Mouse (Mus musculus) myocyte (in vitro differentiated cells): Measurements from ENCODE around the gene Epb42. TPM values are rescaled to one million over a fixed set of nuclear protein-coding genes. Genes with fewer than 3 reads are reported as not detected.
"Not testable (repeated sequence)": the region's sequence is repeated elsewhere in the genome, so short reads cannot be mapped to it uniquely, and the experiment has no call there.

ENCODE experiments used
- H3K27me3 ChIP-seq: one replicate; pipeline ENCODE4 v1.6.1; 2011; ENCODE audit not compliant: control insufficient read depth, insufficient read depth, insufficient read length
- H3K36me3 ChIP-seq: one replicate; pipeline ENCODE4 v1.6.1; 2011; ENCODE audit not compliant: control insufficient read depth, insufficient read depth
- H3K4me2 ChIP-seq: one replicate; pipeline ENCODE4 v1.6.1; 2011; ENCODE audit warnings: low read depth, control low read depth
- H3K4me3 ChIP-seq: one replicate; pipeline ENCODE4 v1.5.1; 2011; ENCODE audit warnings: mild to moderate bottlenecking, control low read depth, moderate library complexity
- H3K79me2 ChIP-seq: one replicate; pipeline ENCODE4 v1.6.1; 2011; ENCODE audit not compliant: control insufficient read depth, insufficient read depth
- H3ac ChIP-seq: one replicate; pipeline ENCODE4 v1.6.1; 2011; ENCODE audit not compliant: control insufficient read depth, insufficient read length
- CEBPB ChIP-seq: IDR thresholded peaks from 2 replicates; pipeline ENCODE4 v1.6.1; 2011; ENCODE audit warnings: mild to moderate bottlenecking, moderate library complexity; ENCODE audit not compliant: poor library complexity, insufficient read depth, severe bottlenecking
- E2F4 ChIP-seq: IDR thresholded peaks from one replicate; pipeline ENCODE4 v1.6.1; 2011; ENCODE audit warnings: mild to moderate bottlenecking, control low read depth, moderate library complexity; ENCODE audit not compliant: insufficient read depth
- MAX ChIP-seq: IDR thresholded peaks from one replicate; pipeline ENCODE4 v1.6.1; 2011; ENCODE audit warnings: low read depth, mild to moderate bottlenecking, control low read depth
- MYOD1 ChIP-seq, 3 experiments: IDR thresholded peaks; one replicate each; pipeline ENCODE4 v1.6.1; 2011; ENCODE audit warnings: control low read depth in 2 of 3, low read depth in 2 of 3, mild to moderate bottlenecking in 2 of 3, moderate library complexity in 1 of 3; ENCODE audit not compliant: insufficient read length in 2 of 3, control insufficient read depth in 1 of 3
- MYOG ChIP-seq, 3 experiments: IDR thresholded peaks; one replicate each; pipeline ENCODE4 v1.6.1; 2011; ENCODE audit warnings: control low read depth in 2 of 3, low read depth in 2 of 3, mild to moderate bottlenecking in 2 of 3; ENCODE audit not compliant: insufficient read length in 2 of 3, control insufficient read depth in 1 of 3, insufficient read depth in 1 of 3
- POLR2A ChIP-seq: IDR thresholded peaks from one replicate; pipeline ENCODE4 v1.6.1; 2011; ENCODE audit warnings: low read depth, mild to moderate bottlenecking, control low read depth, moderate library complexity; ENCODE audit not compliant: insufficient read length
- POLR2AphosphoS2 ChIP-seq: IDR thresholded peaks from one replicate; pipeline ENCODE4 v1.6.1; 2011; ENCODE audit warnings: low read depth, control low read depth; ENCODE audit not compliant: insufficient read length
- REST ChIP-seq: IDR thresholded peaks from one replicate; pipeline ENCODE4 v1.6.1; 2011; ENCODE audit warnings: mild to moderate bottlenecking, control low read depth, moderate library complexity; ENCODE audit not compliant: insufficient read depth, insufficient read length
- SRF ChIP-seq: IDR thresholded peaks from one replicate; pipeline ENCODE4 v1.6.1; 2011; ENCODE audit warnings: low read depth; ENCODE audit not compliant: control insufficient read depth, insufficient read length
- TCF12 ChIP-seq: IDR thresholded peaks from one replicate; pipeline ENCODE4 v1.6.1; 2011; ENCODE audit warnings: mild to moderate bottlenecking, control low read depth; ENCODE audit not compliant: poor library complexity, insufficient read depth, severe bottlenecking
- TCF3 ChIP-seq: IDR thresholded peaks from one replicate; pipeline ENCODE4 v1.6.1; 2011; ENCODE audit warnings: low read depth, control low read depth; ENCODE audit not compliant: insufficient read length
- USF1 ChIP-seq: IDR thresholded peaks from one replicate; pipeline ENCODE4 v1.6.1; 2011; ENCODE audit warnings: low read depth, mild to moderate bottlenecking, control low read depth, moderate library complexity
- polyA plus RNA-seq: library from polyadenylated mRNA; unstranded; fragments of >200 nt; fragmentation: generic; extraction: Trizol; gene quantifications from one replicate; pipeline ENCODE4 v1.2.1, GENCODE M21; 2012; ENCODE audit warnings: missing spikeins

Epb42 gene
- polyA plus RNA-seq, 1 experiment, result not detected

DNA sequence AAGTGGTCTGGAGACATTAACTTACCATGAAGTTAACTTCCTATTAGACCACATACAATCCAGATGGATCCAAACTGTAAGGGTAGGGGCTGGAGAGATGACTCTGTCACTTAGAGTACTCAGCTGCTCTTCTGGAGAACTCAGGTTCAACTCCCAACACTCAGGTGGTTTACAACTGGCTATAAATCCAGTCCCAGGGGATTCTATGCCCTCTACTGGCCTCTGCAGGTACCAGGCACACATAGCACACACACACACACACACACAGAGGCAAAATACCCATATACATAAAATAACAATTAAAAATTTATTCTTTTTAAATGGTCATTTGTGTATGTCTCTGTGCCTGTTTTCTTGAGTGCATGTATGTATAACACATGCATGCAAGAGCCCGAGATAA, 2.5 kb upstream of the Epb42 start:
- no peak overlapping the region for H3ac ChIP-seq
- no peak overlapping the region for H3K4me3 ChIP-seq
- no peaks in the 10 kb centered on the region for H3K79me2 ChIP-seq
- no peak overlapping the region for H3K4me2 ChIP-seq
- no peaks in the 10 kb centered on the region for H3K27me3 ChIP-seq
- TF ChIP-seq POLR2A (no peak), E2F4 (no peak), CEBPB (no peak), POLR2AphosphoS2 (no peak), MYOD1 (IDR thresholded peaks at IDR 0.05; ENCODE audit: control insufficient read depth in 1 of 3, insufficient read length in 2 of 3, low read depth in 2 of 3) (no peak), TCF12 (no peak), USF1 (no peak), MYOG (IDR thresholded peaks at IDR 0.05; ENCODE audit: control insufficient read depth in 1 of 3, insufficient read depth in 1 of 3, insufficient read length in 2 of 3, low read depth in 2 of 3) (no peak), TCF3 (no peak), MAX (no peak), SRF (no peak)
- H3K36me3 ChIP-seq, result no peaks in the 10 kb centered on the region

DNA sequence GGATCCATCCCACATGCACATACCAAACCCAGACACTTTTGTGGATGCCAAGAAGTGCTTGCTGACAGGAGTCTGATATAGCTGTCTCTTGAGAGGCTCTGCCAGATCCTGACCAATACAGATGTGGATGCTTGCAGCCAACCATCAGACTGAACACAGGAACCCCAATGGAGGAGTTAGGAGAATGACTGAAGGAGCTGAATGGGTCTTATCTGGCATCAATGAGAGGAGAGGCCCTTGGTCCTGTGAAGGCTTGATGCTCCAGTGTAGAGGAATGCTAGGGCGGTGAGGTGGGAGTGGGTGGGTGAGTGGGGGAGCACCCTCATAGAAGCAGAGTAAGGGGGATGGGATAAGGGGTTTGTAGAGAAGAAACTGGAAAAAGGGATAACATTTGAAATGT, 2.0 kb upstream of the Epb42 start:
- not testable (repeated sequence) for H3ac ChIP-seq, H3K27me3 ChIP-seq, H3K4me3 ChIP-seq, H3K36me3 ChIP-seq, H3K4me2 ChIP-seq, H3K79me2 ChIP-seq

DNA sequence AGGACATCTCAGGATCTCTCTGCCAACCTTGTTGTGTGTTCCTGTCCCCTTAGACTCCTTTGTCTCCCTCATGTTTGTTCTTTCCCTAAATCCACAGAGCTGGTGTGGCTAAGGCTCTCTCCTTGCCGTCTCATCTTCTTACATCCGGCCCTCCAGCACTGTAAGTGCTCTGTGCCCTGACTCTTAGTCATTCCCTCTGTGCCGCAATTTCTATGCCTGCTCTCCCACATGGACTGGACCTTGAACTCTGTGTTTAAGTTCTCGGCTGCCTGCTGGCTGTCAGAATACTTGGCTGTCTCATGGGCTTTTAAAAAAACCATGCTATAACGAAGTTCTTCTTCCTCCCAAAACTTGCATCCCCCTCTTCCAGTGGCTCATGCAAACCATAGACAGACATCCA, 14.0 kb downstream of the Epb42 start:
- peaks cover 21% of the 10 kb centered on the region for H3K27me3 ChIP-seq

DNA sequence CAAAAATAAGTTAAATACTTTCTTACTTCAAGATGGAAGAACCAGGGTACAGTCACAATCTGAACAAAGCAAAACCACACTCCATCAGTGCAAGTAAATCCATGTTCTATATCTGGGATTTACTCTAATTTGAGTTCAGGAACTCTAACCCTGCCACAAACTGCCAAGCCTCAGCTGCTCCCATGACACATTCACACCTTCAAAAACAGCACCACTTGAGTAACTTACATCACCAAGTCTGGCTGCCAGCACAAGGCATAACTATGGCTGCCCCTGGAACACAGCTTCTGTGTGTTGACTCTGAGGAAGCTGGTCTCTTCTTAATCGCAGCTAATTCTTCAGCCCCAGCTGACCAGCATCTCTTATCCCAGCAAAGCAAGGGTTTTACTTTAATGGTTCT, 19.7 kb downstream of the Epb42 start:
- Histone ChIP-seq H3K4me3 (no peak overlapping the region), H3K79me2 (no peaks in the 10 kb centered on the region), H3ac (no peak overlapping the region), H3K36me3 (peaks cover 10% of the 10 kb centered on the region), H3K4me2 (no peak overlapping the region), H3K27me3 (no peaks in the 10 kb centered on the region)
- TF ChIP-seq CEBPB (no peak), MYOD1 (IDR thresholded peaks at IDR 0.05; ENCODE audit: control insufficient read depth in 1 of 3, insufficient read length in 2 of 3, low read depth in 2 of 3) (peak in 1 of 3 experiments; percentile 30)

More for the DNA sequence above, 14.0 kb downstream of the Epb42 start:
- no peak overlapping the region for H3ac ChIP-seq
- TF ChIP-seq USF1, result no peak
- no peak for TF ChIP-seq REST
- no peak for TF ChIP-seq CEBPB
- no peak for TF ChIP-seq TCF12
- H3K4me2 ChIP-seq, result no peak overlapping the region
- H3K4me3 ChIP-seq, result no peak overlapping the region
- no peaks in the 10 kb centered on the region for H3K36me3 ChIP-seq
- H3K79me2 ChIP-seq, result no peaks in the 10 kb centered on the region

DNA sequence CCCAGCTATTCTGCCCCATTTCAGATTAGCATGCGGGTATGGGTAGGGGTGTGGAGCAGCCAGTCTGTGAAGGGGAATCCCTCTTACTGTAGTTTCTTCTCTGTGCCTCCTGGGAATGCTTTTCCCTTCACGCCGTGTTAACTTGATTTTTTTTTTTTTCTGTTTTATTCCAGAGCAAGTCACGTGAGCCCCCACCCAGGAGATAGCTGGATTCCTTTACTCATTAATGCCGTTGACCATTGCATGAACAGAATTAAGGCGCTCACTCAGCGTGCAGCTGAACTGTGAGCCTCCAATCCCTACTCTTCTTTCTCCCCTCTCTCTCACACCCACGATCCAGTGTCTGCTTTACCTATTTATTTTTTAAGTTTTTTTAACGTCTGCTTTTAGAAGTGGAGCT, 20.6 kb downstream of the Epb42 start:
- H3K36me3 ChIP-seq, result peaks cover 10% of the 10 kb centered on the region
- TF ChIP-seq E2F4, result no peak
- no peak for TF ChIP-seq USF1
- TF ChIP-seq MAX, result no peak
- TF ChIP-seq TCF12, result no peak
- TF ChIP-seq POLR2A, result no peak
- TF ChIP-seq POLR2AphosphoS2, result no peak
- no peak for TF ChIP-seq MYOD1 (IDR thresholded peaks at IDR 0.05; ENCODE audit: control insufficient read depth in 1 of 3, insufficient read length in 2 of 3, low read depth in 2 of 3)
- no peaks in the 10 kb centered on the region for H3K79me2 ChIP-seq
- no peaks in the 10 kb centered on the region for H3K27me3 ChIP-seq
- no peak overlapping the region for H3ac ChIP-seq
- no peak overlapping the region for H3K4me2 ChIP-seq
- H3K4me3 ChIP-seq, result no peak overlapping the region

- peaks cover 10% of the 10 kb centered on the region for H3K36me3 ChIP-seq
- no peaks in the 10 kb centered on the region for H3K27me3 ChIP-seq
- no peaks in the 10 kb centered on the region for H3K79me2 ChIP-seq
- no peak overlapping the region for H3K4me3 ChIP-seq
- H3K4me2 ChIP-seq, result no peak overlapping the region
- TF ChIP-seq MYOD1 (IDR thresholded peaks at IDR 0.05; ENCODE audit: control insufficient read depth in 1 of 3, insufficient read length in 2 of 3, low read depth in 2 of 3), result no peak
- no peak for TF ChIP-seq POLR2AphosphoS2
- H3ac ChIP-seq, result no peak overlapping the region
Measured at GRCm38 (mm10) chr2:121015507-121015906, 21.4 kb downstream of the Epb42 start.
